Mouse (Mus musculus) kidney, adult 9 months (tissue): ENCODE results near the gene Tmem59.

Experiments used
- DNase-seq: peaks from one replicate; pipeline ENCODE4 v3.0.0; 2022

Gene Tmem59

GRCm38 (mm10) chr4:107178182-107178829 lies at the start of gene Tmem59:
Gene Tmem59 (plus strand): TSS chr4:107178399.
- DNase-seq, result peak; percentile 99

- no peak for DNase-seq
Observed at GRCm38 (mm10) chr4:107129373-107129772, 48.8 kb upstream of the Tmem59 start.

GRCm38 (mm10) chr4:107130534-107130933 lies 47.7 kb upstream of the Tmem59 start:
- DNase-seq, result no peak

DNA sequence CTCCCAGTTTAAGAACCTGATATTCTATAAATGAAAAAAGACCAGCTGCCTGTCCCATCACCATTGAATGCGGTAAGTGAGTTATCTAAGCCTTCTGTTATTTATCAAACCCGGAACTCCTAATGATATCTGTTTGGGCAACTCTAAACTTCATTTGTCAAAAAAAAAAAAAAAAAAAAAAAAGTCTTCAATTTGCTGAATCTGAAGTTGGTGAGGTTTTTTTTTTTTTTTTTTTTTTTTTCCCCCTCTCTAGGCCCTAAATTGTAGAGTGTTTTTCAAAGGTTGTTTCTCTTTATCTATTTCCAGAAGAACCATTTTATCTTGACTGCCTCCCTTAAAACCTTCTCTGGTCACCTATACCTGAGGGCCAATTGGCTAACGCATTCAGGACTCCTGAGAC lies 43.3 kb upstream of the Tmem59 start:
- no peak for DNase-seq

DNA sequence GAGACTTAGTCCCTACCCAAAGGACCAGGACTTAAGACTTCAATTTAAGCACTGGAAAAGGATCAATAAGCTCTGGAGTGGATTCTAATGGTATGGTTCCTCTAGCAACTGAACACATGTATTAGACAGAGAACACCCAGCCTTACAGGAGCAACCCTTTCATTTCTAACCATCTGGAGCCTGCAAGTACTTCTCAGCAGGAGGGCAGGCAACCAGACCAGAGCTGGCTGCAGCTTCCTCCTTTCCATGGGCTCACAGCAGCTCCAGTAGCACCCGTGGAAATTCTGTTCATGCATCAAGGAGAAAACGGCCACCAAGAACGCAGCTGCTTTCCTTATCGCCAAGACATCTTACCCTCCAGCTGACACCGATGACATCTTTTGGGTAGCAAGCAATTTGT lies 42.5 kb upstream of the Tmem59 start:
- no peak for DNase-seq

- peak; percentile 70 for DNase-seq
Observed at GRCm38 (mm10) chr4:107136531-107136930, 41.7 kb upstream of the Tmem59 start.

- DNase-seq, result no peak
Observed at GRCm38 (mm10) chr4:107138948-107139835, 39.0 kb upstream of the Tmem59 start.

DNA sequence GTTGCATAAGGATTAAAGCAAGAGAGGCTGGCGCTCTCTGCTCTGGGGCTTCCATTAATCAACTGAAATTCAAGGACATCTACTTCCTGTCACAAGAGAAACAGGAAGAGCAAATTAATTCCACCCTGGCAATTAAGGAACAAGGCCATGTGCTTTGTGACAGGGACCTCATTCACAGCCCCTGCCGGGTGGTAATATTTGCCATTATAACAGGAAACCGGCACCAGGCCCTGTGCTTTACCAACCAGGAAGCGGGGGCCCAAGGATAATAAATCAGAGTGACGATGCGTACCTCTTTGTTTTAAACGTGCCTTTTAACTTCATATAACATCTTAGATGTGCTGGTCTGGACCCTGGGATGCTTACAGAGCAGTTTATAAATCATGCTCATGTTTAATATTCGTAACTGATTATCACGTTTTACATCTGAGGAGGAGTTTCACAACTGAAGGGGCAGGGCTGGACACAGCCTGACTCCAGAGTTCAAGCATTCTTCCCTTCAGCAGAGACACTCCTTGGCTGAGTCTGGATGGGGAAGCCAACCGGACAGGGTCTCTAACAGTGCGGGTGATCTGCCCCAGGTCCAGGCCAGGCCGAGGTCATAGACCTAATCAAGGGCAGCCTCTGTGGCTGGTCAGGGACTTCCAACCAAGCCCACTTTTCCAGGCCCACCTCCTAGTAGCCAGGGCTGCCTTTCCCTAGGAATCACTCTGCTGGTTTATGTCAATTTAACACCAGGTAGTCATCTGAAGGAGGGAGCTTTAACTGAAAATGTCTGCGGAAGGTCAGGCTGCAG lies 38.2 kb upstream of the Tmem59 start:
- DNase-seq, result peak; percentile 38

GRCm38 (mm10) chr4:107143511-107143910 lies 34.7 kb upstream of the Tmem59 start:
- DNase-seq, result no peak

DNA sequence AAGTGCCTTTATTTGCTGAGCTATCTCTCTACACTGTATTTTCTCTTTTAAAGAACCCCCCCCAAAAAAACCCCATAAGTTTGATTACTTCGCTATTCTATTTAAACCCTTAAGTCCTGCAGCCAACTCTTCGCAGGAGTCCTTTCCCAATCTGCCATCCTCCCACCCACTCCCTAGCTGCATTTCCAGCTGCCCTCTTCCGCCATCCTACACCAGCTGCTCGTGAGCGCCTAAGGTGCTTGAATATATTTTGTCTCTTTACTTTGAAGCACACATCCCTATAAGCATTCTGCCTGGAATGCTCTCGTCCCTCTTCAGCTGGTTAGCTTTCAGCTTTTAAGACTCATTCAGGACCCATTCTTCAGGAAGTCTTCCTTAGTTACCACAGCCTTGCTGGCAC lies 27.2 kb upstream of the Tmem59 start:
- no peak for DNase-seq

- no peak for DNase-seq
Observed at GRCm38 (mm10) chr4:107152571-107152970, 25.6 kb upstream of the Tmem59 start.

DNA sequence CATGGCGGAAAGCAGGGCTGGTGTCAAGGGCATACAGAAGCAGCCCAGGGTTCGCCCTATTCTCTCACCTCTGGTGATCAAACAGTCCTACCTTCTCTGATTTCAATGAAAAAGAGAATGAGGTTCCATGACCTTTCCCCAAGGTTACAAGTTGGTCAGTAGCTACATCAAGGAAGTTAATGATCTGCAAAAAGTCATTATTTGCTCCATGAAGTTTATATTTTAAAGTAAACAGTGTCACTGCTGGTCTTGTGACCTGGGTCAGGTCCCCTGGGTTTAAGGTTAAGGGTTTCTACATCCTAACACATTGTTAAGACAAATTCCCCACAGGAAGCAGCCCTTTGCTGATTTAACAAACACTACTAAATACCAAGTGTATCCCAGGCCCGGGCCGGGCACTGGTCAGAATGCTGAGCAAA lies 21.2 kb upstream of the Tmem59 start:
- DNase-seq, result peak; percentile 79

GRCm38 (mm10) chr4:107159166-107159773 lies 18.9 kb upstream of the Tmem59 start:
- DNase-seq, result no peak

DNA sequence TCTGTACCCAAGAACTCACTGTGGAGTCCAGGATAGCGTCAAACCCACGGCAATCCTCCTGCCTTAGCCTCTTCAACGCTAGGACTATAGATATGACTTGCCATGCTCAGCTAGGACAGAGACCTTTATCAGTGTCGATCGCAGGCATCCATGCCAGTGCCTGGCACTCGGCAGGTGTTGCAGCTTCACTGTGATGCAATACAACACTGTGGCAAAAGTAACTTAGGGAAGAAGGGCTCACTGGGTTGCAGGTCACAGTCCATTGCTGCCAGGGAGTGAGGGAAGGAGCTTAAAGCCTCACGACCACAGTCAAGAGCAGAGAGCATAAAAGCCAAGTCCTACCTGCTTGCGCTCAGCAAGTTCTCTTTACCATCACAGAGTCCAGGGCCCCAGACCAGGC lies 18.0 kb upstream of the Tmem59 start:
- peak; percentile 24 for DNase-seq

DNA sequence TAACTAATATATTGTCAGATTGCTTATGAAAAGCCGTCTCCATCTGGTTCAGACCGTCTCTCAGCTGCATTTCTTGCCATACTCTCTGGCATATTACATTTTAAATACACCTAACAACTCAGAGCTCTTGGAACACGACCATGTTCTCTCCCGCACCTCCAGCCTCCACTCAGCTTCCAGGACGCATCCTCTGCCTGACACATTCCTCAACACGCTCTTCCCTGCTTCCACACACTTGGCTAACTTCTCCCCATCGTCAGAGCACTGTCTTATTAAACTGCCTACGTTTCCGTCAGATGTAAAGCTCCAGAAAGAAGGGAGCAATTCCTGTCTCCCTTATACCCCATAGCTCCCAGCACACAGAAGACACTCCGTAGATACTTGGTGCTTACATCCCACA lies 14.9 kb upstream of the Tmem59 start:
- DNase-seq, result no peak

GRCm38 (mm10) chr4:107163756-107164587 lies 14.2 kb upstream of the Tmem59 start:
- peak; percentile 84 for DNase-seq

GRCm38 (mm10) chr4:107166700-107167099 lies 11.5 kb upstream of the Tmem59 start:
- DNase-seq, result no peak

- DNase-seq, result no peak
Observed at GRCm38 (mm10) chr4:107167798-107168197, 10.4 kb upstream of the Tmem59 start.

DNA sequence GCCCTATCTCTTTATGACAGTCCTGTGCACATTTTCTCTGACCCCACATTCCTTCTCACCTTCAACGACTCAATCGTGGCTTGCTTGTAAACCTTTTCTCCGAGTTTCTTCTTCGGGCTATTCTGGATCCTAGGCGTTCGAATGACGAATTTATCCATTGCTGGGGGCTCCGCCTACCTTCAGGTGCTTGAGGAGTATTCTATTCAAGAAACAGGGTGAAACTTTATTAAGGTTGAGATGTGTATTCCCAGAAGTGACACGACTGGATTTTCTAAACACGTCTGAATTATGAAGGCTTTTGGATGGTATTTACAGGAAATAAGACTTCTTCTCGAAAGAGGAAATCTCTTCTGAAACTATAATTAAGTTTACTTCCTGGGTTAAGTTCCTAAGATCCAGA lies 693 bp upstream of the Tmem59 start:
- DNase-seq, result peak; percentile 27

- DNase-seq, result peak; percentile 56
Observed at GRCm38 (mm10) chr4:107178830-107179490, 761 bp downstream of the Tmem59 start, which contains the start of gene Tceanc2. Gene Tceanc2 (minus strand): TSS chr4:107179116.

- DNase-seq, result no peak
Observed at GRCm38 (mm10) chr4:107179561-107179960, 1.4 kb downstream of the Tmem59 start.
